Mouse (Mus musculus) intestine, postnatal 0 days (tissue): ENCODE data around the gene Foxf1. TPM values are rescaled to one million over a fixed set of nuclear protein-coding genes. Genes with fewer than 3 reads are reported as not detected.

Experiments
- ATAC-seq: fragments of 200-750 bp; cut with Nextera tagmentation; 2 replicates; pipeline ENCODE4 v1.8.0; 2017; ENCODE audit warnings: mild to moderate bottlenecking, moderate TSS enrichment, moderate library complexity
- H3K27ac ChIP-seq: fragments of 300-500 bp; sonication (generic); 2 replicates; pipeline ENCODE4 v1.5.1; 2014; ENCODE audit warnings: mild to moderate bottlenecking, low read depth, low read length, moderate library complexity
- H3K27me3 ChIP-seq: fragments of 300-500 bp; sonication (generic); replicated peaks from 2 replicates; pipeline ENCODE4 v1.6.1; 2014; ENCODE audit warnings: low read length, mixed read lengths; ENCODE audit not compliant: control insufficient read depth, insufficient read depth
- H3K36me3 ChIP-seq: fragments of 300-500 bp; sonication (generic); 2 replicates; pipeline ENCODE4 v1.6.1; 2014; ENCODE audit warnings: mild to moderate bottlenecking, moderate library complexity; ENCODE audit not compliant: control insufficient read depth, insufficient read depth
- H3K4me1 ChIP-seq: fragments of 300-500 bp; sonication (generic); replicated peaks from 2 replicates; pipeline ENCODE4 v1.6.1; 2014; ENCODE audit warnings: antibody characterized with exemption, low read length, mixed read lengths; ENCODE audit not compliant: control insufficient read depth, insufficient read depth
- H3K4me2 ChIP-seq: fragments of 300-500 bp; sonication (generic); replicated peaks from 2 replicates; pipeline ENCODE4 v1.6.1; 2014; ENCODE audit warnings: low read depth, mild to moderate bottlenecking, moderate library complexity
- H3K4me3 ChIP-seq: fragments of 300-500 bp; sonication (generic); 2 replicates; pipeline ENCODE4 v1.5.1; 2014; ENCODE audit warnings: low read depth, low read length
- H3K9ac ChIP-seq: fragments of 300-500 bp; sonication (generic); 2 replicates; pipeline ENCODE4 v1.6.1; 2014; ENCODE audit warnings: mild to moderate bottlenecking, low read depth, low read length
- H3K9me3 ChIP-seq: fragments of 300-500 bp; sonication (generic); 2 replicates; pipeline ENCODE4 v1.6.1; 2016; ENCODE audit warnings: mixed run types; ENCODE audit not compliant: control insufficient read depth
- CTCF ChIP-seq: sonication (generic); IDR thresholded peaks from 2 replicates; pipeline ENCODE4 v1.5.1; 2016; ENCODE audit warnings: low read depth, mild to moderate bottlenecking, control low read depth, antibody characterized with exemption, moderate library complexity
- WGBS: fragments of 180-500 bp; shearing (Covaris S2); extraction: QIAGEN DNeasy Blood & Tissue Kit; methylation state at CpG from one replicate; pipeline ENCODE4 v1.1.7; 2014; 5-methylcytosine and 5-hydroxymethylcytosine counted together
- polyA plus RNA-seq: library from polyadenylated mRNA; unstranded; fragments of >200 nt; fragmentation: Nextera tagmentation; extraction: Ambion mirVana; gene quantifications from 2 replicates; pipeline ENCODE4 v1.2.1, GENCODE M21; 2015

Gene Foxf1
- polyA plus RNA-seq: 49.8 and 50.1 TPM in 2 replicates

GRCm38 (mm10) chr8:121084210-121084951, at the start of gene Foxf1:
Gene Foxf1 (plus strand): TSS chr8:121084386.
- TF ChIP-seq CTCF: 0 out of 2 replicates have a peak, but pooled peaks have one; percentile 1
- Histone ChIP-seq H3K27me3 (peaks cover 87% of the 10 kb centered on the region), H3K4me2 (peak within 1 kb of the TSS; percentile 84), H3K27ac (peak within 1 kb of the TSS; percentile 87), H3K4me3 (peak within 1 kb of the TSS; percentile 65), H3K9me3 (no peaks in the 10 kb centered on the region), H3K36me3 (no peaks in the 10 kb centered on the region; the same call in 1 of the 2 replicates), H3K4me1 (no peaks in the 10 kb centered on the region), H3K9ac (peak within 1 kb of the TSS; percentile 75)
- ATAC-seq: peak; percentile 62
- WGBS: under 1% methylated on average over 59 of the region's 83 CpGs

- Histone ChIP-seq H3K4me2 (no peak overlapping the region), H3K4me1 (no peaks in the 10 kb centered on the region), H3K9ac (no peak overlapping the region), H3K9me3 (no peaks in the 10 kb centered on the region), H3K27ac (no peak overlapping the region), H3K36me3 (no peaks in the 10 kb centered on the region), H3K27me3 (no peaks in the 10 kb centered on the region), H3K4me3 (no peak overlapping the region)
- no peak for TF ChIP-seq CTCF
- 49% methylated on average over 8 of the region's 8 CpGs for WGBS
- no peak for ATAC-seq
These were observed 48.6 kb upstream of the Foxf1 start for GRCm38 (mm10) chr8:121035611-121036010.

- Histone ChIP-seq H3K27ac (no peak overlapping the region), H3K4me3 (no peak overlapping the region), H3K4me2 (peak overlapping the region; percentile 35; the same call in 1 of the 2 replicates), H3K27me3 (no peaks in the 10 kb centered on the region), H3K9me3 (no peaks in the 10 kb centered on the region), H3K4me1 (no peaks in the 10 kb centered on the region), H3K36me3 (no peaks in the 10 kb centered on the region), H3K9ac (no peak overlapping the region)
- WGBS: 20% methylated on average over 19 of the region's 19 CpGs
- TF ChIP-seq CTCF: no peak
- no peak for ATAC-seq
These were observed 40.3 kb upstream of the Foxf1 start for GRCm38 (mm10) chr8:121043719-121044440.

GRCm38 (mm10) chr8:121047441-121047840, 36.7 kb upstream of the Foxf1 start:
- no peak overlapping the region for H3K4me2 ChIP-seq
- no peaks in the 10 kb centered on the region for H3K27me3 ChIP-seq
- no peak overlapping the region for H3K4me3 ChIP-seq
- no peaks in the 10 kb centered on the region for H3K4me1 ChIP-seq
- WGBS: 68% methylated on average over 9 of the region's 9 CpGs
- no peak overlapping the region for H3K27ac ChIP-seq
- H3K9me3 ChIP-seq: no peaks in the 10 kb centered on the region
- no peak overlapping the region for H3K9ac ChIP-seq
- H3K36me3 ChIP-seq: no peaks in the 10 kb centered on the region
- peak; percentile 55 for TF ChIP-seq CTCF
- no peak for ATAC-seq

GRCm38 (mm10) chr8:121058081-121058480, 26.1 kb upstream of the Foxf1 start:
- H3K9me3 ChIP-seq: no peaks in the 10 kb centered on the region
- no peak overlapping the region for H3K4me3 ChIP-seq
- WGBS: 78% methylated on average over 9 of the region's 9 CpGs
- H3K27me3 ChIP-seq: no peaks in the 10 kb centered on the region
- no peak overlapping the region for H3K9ac ChIP-seq
- ATAC-seq: no peak
- TF ChIP-seq CTCF: no peak
- H3K4me1 ChIP-seq: no peaks in the 10 kb centered on the region
- H3K4me2 ChIP-seq: no peak overlapping the region
- no peak overlapping the region for H3K27ac ChIP-seq
- peaks cover 10% of the 10 kb centered on the region for H3K36me3 ChIP-seq

GRCm38 (mm10) chr8:121059098-121059497, 25.1 kb upstream of the Foxf1 start:
- Histone ChIP-seq H3K27ac (no peak overlapping the region), H3K4me2 (no peak overlapping the region), H3K27me3 (no peaks in the 10 kb centered on the region), H3K4me3 (no peak overlapping the region), H3K9me3 (no peaks in the 10 kb centered on the region), H3K36me3 (peaks cover 10% of the 10 kb centered on the region), H3K4me1 (no peaks in the 10 kb centered on the region), H3K9ac (no peak overlapping the region)
- 82% methylated on average over 7 of the region's 7 CpGs for WGBS
- TF ChIP-seq CTCF: no peak
- no peak for ATAC-seq
